Mouse (Mus musculus) yolk sac, embryonic 10.5 days (tissue): ENCODE measurements around the gene Spag6.

Experiments used
- DNase-seq: peaks from one replicate; pipeline ENCODE4 v3.0.0-alpha.2; 2017; ENCODE audit warnings: low spot score

Gene Spag6

DNA sequence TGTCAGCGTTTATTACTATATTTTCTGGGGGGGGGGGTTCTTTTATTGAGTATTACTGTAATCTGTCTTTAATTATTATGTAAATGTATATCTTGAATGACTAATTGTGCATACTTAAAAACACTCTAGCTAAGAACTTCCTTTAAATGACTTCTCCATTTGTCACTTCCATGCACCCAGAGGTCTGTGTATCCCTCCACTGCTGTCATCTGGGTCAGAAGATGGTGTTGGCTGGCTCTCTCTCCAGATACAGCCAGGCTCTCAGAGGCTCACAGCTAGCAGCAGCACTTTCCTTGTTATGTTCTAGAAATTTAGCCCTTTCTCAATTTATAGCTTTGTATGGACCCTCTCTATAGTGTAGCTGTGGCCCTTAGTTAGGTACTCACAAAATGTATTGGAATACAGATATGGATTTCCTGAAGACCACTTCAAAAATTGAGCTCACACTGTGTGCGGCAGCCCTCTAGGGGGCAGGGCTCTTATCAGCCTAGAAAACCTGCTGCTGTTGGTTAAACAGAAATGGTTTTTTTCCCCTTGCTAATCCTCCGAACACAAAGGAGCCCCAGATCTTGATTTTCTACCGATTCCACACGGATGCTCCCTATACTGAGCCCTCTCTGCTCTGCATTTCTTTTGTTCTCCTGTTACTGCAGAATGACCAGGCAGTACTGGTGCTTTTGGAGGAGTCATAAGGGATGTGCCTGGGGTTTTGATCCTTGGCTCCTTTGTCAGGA is 40.7 kb downstream of the Spag6 start:
- no peak for DNase-seq

DNA sequence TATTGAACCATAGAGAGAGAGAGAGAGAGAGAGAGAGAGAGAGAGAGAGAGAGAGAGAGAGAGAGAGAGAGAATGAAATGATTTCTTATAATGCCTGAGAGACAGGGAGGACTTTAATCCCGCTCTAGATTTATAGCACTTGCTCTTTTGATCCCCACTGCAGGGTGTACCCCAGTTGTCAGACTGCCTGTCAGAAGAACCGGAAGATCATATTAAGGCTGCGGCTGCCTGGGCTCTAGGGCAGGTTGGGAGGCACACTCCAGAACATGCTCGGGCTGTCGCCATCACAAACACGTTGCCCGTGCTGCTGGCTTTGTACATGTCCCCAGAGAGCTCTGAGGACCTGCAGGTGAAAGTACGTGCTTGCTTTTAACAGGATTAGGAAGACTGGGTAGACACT is 43.2 kb downstream of the Spag6 start:
- DNase-seq, result no peak

DNA sequence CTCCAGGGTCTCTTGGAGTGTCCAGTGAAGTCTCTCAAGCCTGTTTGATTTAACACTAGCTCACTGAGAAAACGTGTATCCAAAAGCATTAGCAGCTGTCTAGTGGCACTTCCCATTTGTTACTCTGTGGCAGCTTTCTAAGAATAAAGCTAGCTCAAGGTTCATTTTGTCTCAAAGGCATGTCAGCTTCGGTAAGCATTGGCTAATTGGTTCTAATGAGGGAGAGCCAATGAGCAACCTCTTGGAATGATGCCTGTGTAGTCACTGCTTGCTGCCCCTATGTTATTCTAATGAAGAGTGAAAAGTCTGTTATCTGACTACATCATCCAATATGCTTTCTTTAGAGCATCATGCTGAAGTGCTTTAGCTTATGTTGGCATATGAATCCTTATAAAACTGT is 45.4 kb downstream of the Spag6 start:
- no peak for DNase-seq

DNA sequence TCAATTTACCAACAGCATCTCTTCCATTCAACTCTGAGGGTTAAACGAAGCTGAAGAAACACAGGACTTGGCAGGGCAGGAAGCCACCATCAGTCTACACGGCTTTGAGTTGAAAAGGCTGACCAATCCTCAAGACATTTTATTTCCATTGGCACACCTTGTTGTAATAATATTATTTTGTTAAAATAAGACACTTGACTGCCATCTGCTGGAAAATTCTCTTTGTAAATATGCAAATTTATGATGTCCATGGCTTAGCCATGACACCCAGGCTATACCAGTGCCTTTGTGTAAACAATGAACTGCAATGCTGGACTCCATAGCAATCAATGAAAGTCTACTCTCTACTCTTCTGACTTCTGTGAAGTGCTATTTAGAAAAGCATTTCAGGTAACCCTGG is 62.3 kb downstream of the Spag6 start:
- DNase-seq, result no peak

DNA sequence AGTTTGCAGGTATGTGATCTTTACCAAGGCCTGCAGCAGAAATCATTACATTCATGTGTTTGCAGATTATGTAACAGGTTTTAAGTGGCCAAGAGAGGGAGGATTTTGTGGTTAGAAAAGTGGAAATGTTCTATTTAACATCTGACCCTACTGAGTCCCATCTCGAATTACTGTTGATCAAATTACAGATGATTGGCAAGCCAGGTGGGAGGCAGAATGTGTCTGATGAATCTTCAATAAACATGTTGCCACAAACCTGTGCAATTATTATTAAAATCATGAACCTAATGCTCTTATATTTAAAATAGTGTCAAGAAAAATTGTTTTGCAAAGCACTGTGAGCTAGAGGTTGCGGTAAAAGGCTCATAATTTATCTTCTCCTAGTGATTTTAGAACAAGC is 71.0 kb downstream of the Spag6 start:
- no peak for DNase-seq

DNA sequence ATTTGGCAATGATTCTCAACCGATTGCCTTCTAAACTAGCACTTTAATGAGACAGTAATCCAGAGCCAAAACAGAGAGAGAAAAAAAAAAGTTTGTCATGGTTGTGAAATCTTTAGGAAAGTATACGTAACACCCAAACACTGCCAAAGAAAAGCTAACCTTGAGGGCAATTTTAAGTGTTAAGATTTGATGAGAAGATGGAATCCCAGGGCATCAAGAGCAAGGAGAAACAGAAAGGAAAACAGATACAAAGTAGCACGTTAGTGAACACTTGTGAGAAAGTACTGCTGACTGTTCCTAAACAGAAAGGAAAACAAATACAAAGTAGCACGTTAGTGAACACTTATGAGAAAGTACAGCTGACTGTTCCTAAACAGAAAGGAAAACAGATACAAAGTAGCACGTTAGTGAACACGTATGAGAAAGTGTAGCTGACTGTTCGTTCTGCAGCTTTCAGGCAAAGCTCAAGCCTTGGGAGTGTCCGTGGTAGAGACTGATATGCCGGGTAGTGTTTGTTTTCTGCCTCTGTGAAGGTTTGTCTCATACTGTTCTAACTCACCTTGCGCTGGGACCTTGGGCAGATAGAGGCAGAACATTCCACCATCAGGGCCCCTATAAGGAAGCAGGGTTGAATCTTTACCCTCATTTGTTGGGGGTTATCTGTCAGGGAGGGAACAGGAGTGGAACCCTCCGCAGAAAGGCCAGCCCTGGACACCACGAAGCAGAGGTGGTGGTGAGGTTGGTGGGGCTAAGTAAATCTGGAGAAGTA is 71.8 kb downstream of the Spag6 start:
- no peak for DNase-seq

DNA sequence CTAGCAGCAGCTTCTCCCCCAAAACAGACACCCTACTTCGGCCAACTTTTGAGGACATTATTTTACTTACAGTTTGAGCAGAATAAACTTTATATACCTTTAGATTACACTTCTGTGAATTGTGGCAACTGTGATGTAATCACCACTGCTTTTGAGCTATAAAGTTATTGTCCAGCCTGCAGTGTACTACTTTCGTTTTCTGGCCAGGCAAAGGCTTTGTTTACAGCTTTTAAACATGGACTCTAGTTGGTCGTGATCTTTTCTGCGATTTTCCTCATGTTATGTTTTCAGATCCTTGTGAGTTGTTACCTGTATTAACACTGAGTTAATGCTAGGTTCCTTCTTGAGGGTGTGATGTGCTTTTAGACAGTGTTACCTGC is 72.6 kb downstream of the Spag6 start:
- DNase-seq, result no peak

DNA sequence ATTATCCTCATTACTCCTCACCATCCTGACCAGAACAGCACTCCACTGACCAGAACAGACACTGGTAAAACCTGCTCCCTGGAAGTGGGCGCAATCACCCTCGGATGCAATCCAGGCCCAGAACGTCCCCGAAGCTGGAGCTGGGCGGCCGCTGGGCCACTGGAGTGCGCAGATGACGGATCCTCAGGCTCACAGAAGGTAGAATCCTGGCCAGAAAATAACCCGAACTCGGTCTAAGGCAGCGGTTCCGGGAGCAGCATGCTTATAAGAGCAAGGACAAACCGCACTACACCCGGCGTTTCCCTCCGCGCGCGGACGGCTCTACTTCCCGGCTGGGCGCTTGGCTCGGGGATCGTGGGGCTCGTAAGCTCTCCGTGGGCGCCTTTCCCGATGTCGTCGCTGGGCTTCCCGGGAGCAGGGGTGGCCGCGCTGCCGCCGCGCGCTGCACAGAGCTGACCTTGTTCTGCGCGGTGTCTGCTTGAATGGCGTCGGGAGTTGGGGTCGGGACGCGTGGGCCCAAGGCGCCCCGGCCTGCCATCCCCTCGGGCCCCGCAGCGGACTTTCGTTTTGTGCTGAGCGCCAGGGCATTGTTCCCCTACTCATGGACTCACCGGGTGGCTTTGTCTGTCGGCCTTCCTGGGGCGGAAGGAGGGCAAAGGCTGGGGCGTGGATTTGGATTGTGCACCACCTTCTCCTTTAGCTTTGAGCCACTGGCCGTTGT is 73.1 kb downstream of the Spag6 start:
- DNase-seq, result peak; percentile 77

DNA sequence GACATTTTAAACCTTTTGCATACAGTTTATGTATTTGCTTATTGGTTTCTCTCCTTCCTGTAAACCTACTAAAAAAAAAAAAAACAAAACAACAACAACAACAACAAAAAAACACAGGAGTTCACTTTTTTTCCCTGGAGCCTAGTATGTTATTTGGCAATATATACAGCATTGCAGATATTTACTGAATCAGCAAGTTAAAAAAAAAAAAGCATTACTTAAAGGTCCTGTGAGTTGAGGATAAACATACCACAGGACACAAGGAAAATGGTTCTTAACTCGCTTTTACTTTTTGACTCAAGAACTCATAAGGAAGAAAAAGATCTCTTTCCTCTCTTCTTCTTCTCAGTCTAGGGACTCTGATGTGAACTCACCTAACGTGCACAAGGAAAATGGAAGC is 74.6 kb downstream of the Spag6 start:
- no peak for DNase-seq

DNA sequence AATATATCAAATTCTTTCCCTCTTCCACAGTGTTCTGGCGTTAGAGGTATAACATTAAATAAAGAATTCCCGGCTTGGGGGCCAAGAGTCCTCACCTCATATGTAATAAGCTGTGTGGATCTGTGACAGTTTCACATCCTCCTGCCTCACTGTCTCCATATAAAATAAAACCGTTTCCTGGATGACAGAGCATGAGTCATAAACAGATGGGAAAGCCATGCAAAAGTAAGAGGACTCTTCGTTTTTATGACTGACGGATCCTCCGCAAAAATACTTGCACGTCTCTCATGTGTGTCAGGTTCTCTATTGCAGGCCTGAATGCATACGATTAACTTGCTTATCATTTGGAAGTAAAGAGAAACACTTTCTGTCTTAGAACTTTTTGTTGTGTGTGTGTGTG is 78.6 kb downstream of the Spag6 start:
- DNase-seq, result no peak

DNA sequence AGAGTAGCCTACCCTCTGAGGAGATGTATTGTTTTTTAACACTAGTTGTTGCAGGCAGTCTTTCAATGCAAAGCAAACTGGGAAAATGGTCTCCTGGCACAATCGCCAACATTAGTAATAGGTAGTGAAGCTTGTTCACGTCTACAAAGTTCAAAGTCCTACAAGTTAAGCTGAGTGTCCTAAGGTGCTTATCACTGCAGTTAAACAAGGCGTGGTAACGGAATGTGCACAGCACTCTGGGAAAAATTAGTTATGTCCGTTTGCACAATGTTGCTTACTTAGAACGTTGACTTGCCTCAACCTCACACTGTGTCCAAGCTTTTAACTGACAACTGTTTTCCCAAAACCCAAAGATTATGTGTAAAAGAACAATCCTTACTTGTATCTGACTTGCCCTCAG is 80.5 kb downstream of the Spag6 start:
- DNase-seq, result peak; percentile 26

DNA sequence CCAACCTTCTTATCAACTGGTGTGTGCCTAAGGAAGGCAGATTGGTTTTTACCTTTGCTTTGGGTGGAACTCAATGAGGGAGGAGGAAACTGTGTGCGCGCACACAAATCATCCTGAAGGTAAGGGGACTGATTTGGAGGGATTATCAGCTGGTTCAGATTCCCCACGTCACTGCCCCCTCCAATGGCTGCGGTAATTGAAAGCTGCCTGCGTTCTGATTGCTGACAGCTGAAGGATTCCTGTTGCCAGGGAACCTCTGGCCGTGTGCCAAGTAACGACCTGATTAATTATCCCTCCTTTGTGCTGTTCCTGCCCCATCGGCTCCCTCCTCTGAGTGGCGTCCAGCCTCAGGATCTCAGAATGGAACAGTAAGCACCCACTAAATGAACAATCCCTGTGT is 84.4 kb downstream of the Spag6 start:
- DNase-seq, result no peak

DNA sequence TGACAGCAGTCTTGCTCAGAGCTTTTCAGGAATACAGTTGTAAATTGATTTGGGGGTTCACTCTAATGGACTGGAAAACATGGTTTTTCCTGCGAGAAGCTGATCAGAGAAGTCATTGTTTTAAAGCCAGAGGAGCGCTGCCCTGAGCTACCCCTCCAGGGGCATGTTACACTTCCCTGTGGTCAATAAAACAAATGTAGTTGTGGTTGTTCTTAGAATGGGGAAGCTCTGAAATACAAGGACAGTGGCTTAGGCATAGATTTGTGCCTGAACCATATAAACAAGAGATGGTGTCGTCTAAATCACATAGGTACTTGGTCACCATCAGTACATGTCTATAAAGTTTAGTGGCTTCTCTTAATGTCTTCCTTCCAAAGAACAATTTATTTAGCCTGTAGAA is 86.0 kb downstream of the Spag6 start:
- DNase-seq, result no peak

DNA sequence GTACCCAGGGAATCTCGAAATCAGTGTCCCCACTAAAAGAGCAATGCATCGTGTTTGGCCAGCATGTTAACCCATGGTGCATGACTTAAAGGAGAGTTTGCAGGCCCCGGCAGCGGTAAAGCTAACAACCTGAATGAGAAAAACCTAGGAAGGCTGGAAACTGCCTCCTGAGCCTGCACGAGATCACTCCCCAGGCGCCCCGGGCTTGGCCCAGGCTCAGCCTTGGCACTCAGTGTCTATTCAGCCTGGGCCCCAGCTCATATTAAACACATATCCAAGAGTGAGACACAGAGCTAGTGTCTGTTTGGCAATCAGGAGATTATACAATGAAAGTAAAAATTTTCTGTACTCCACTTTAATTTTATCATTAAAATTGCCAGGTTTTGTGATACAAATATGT is 87.5 kb downstream of the Spag6 start:
- no peak for DNase-seq

DNA sequence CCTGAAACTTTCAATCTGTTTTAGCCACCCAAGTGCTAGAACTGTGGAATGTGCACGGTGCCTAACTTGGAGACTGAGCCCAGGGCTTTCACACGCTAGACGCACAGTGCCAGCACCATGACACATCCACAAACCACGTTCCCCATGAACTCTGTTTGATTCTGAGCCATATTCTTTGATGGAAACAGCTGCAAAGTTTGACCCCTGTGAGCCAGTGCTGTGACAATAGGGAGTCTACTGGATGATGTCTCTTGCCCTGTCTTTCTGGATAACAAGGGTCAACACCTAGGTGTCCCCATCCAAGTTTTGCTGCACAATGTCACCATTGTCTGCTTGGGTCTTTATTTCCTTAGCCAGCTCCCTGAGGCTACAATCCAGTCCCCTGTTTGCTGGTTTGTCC is 100.4 kb downstream of the Spag6 start:
- no peak for DNase-seq

DNA sequence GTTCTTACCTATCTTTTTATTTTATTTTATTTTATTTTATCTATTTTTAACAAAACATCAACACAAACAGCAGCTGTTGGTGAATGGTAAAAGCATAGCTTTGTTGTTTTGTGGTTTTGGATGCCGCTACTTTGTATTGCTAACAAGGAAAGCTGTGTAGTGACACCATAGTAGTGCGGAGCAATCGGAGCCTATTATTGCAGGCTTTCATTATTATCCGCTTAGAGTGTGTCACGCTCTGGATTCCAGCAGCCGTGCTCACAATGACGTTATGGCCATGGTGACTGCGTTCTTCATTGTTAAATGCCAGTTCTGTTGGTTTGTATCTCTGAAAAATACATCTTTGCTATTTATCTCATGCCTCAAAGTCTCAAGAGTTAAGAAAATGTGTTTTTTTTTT is 103.9 kb downstream of the Spag6 start:
- DNase-seq, result no peak

DNA sequence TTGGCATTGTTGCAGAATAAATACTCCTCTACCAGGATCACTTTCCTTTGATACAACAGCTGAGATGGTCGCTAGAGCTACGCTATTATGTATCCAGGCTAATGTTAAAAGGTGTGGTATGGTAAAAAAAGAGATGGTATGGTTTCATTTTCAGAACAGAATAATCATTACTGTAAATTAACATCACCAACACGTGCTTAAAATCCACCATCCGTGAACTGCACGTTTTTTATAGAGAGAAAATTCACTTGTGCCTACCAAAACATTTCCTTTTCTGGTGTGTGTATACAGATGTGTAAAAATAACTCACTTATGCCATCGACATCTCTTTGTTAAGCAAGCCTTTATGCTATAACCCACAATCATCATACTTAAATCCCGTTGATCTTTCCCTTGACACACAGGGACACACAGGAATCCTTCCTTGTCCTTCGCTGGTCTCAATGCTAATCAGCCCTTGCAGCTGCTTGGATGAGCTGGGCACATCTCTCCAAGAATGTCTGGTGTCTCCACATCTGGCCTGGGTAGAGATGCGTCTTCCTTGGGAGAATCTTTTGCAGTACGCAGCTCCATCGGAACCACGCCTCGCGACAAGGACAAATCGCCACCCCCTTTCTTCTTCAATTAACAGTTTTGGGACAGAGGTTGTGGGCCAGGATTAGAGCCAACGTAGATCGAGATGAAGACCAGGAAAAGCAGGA is 105.6 kb downstream of the Spag6 start:
- no peak for DNase-seq
